Mouse (Mus musculus): Measurements from ENCODE around the gene Gm2016. TPM values are rescaled to one million over a fixed set of nuclear protein-coding genes. Genes with fewer than 3 reads are reported as not detected.
"Not testable (repeated sequence)": the region's sequence is repeated elsewhere in the genome, so short reads cannot be mapped to it uniquely, and the experiment has no call there.

Gm2016 gene
- polyA plus RNA-seq (2015; fragmentation: Nextera tagmentation; extraction: Ambion mirVana) = 0.13 TPM in 1 of 2 replicates, not detected in the other

DNA sequence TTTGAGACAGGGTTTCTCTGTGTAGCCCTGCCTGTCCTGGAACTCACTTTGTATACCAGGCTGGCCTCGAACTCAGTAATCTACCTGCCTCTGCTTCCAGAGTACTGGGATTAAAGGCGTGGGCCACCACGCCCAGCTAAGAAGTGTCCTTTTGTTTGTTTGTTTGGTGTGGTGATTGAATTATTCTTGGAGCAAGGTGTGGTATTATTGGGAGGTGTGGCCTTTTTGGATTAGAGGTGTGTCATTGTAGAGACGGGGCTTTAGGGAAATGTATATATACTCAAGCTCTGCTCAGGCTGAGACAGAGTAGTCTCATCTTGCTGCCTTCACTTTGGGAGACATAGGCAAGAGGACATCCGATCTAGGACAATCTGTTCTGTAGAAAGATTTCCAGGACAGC, at the start of gene Gm2016:
Gene Gm2016, plus strand, starts transcription at position 301 of the 400 bp plus-strand sequence.
- H3K27me3 ChIP-seq (ENCODE audit: insufficient read depth, low read length); H3K9ac ChIP-seq (replicated peaks; ENCODE audit: low read length); H3K36me3 ChIP-seq (ENCODE audit: insufficient read depth, low read length); H3K9me3 ChIP-seq (ENCODE audit: low read length); H3K4me3 ChIP-seq (ENCODE audit: low read length); ATAC-seq (ENCODE audit: low FRiP score, low TSS enrichment); H3K4me2 ChIP-seq (replicated peaks; ENCODE audit: low read depth, low read length); H3K4me1 ChIP-seq (ENCODE audit: insufficient read depth, low read length); H3K27ac ChIP-seq (ENCODE audit: low read length): not testable (repeated sequence)
- WGBS = 80% methylated on average over 5 of the region's 5 CpGs

- H3K36me3 ChIP-seq (ENCODE audit: insufficient read depth, low read length); H3K27me3 ChIP-seq (ENCODE audit: insufficient read depth, low read length); H3K4me2 ChIP-seq (replicated peaks; ENCODE audit: low read depth, low read length); H3K9ac ChIP-seq (replicated peaks; ENCODE audit: low read length); H3K27ac ChIP-seq (ENCODE audit: low read length); H3K4me3 ChIP-seq (ENCODE audit: low read length); H3K4me1 ChIP-seq (ENCODE audit: insufficient read depth, low read length); H3K9me3 ChIP-seq (ENCODE audit: low read length); ATAC-seq (ENCODE audit: low FRiP score, low TSS enrichment): not testable (repeated sequence)
- WGBS = 85% methylated on average over 1 of the region's 2 CpGs
Observed at GRCm38 (mm10) chr12:87842239-87842638, 31.6 kb upstream of the Gm2016 start, which contains the start of gene Gm2001. Gene Gm2001, minus strand, starts transcription at chr12:87842339.

DNA sequence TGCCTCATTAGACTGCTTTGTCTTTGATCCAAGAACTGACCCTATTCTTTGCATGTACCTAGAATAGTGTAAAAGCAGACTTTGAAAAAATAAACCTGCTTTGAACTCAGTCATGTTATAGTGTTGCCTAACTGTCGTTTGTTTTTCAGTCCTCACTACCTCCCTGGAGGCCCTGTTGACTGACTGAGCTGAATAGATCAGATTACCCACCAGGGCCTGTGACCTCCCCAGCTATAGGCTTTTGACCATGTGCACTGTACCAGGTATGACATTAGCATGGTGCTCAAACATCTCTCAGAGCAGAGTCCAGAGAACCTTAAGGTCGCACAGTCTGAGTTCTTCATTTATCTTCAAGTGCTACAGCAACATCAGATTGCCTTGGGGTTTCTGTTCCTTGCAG, 23.2 kb upstream of the Gm2016 start:
- not testable (repeated sequence) for H3K27me3 ChIP-seq (ENCODE audit: insufficient read depth, low read length); H3K4me3 ChIP-seq (ENCODE audit: low read length); H3K4me1 ChIP-seq (ENCODE audit: insufficient read depth, low read length); H3K9me3 ChIP-seq (ENCODE audit: low read length); H3K27ac ChIP-seq (ENCODE audit: low read length); H3K4me2 ChIP-seq (replicated peaks; ENCODE audit: low read depth, low read length); H3K9ac ChIP-seq (replicated peaks; ENCODE audit: low read length); ATAC-seq (ENCODE audit: low FRiP score, low TSS enrichment); H3K36me3 ChIP-seq (ENCODE audit: insufficient read depth, low read length)
- WGBS = no CpG with 5 or more reads among the region's 2 CpGs

DNA sequence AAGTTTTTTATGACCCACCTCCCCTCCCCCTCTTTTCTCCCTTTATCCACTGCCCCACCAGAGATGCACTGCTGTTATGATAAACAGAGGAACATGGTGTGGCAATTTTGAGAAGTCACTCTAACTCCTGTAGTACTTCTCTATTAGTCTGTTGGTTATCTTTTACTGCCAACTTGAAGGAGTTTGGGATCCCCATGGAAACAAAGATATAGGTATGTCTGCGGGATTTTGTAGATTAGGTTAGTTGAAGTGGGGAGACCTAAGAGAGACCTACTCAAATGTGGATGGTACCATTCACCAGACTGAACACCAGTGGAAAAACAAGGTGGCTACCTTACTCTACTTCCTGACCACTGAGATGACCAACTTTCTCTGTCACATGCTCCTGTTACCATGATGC, 17.8 kb upstream of the Gm2016 start:
- not testable (repeated sequence) for H3K9ac ChIP-seq (replicated peaks; ENCODE audit: low read length); H3K36me3 ChIP-seq (ENCODE audit: insufficient read depth, low read length); H3K9me3 ChIP-seq (ENCODE audit: low read length); H3K4me3 ChIP-seq (ENCODE audit: low read length); ATAC-seq (ENCODE audit: low FRiP score, low TSS enrichment); H3K27me3 ChIP-seq (ENCODE audit: insufficient read depth, low read length); H3K4me2 ChIP-seq (replicated peaks; ENCODE audit: low read depth, low read length); H3K27ac ChIP-seq (ENCODE audit: low read length); H3K4me1 ChIP-seq (ENCODE audit: insufficient read depth, low read length)
- WGBS = 77% methylated on average over 1 of the region's 1 CpGs

- 86% methylated on average over 23 of the region's 23 CpGs for WGBS
- H3K9ac ChIP-seq (replicated peaks; ENCODE audit: low read length); ATAC-seq (ENCODE audit: low FRiP score, low TSS enrichment); H3K4me2 ChIP-seq (replicated peaks; ENCODE audit: low read depth, low read length); H3K9me3 ChIP-seq (ENCODE audit: low read length); H3K4me1 ChIP-seq (ENCODE audit: insufficient read depth, low read length); H3K4me3 ChIP-seq (ENCODE audit: low read length); H3K27me3 ChIP-seq (ENCODE audit: insufficient read depth, low read length); H3K27ac ChIP-seq (ENCODE audit: low read length); H3K36me3 ChIP-seq (ENCODE audit: insufficient read depth, low read length): not testable (repeated sequence)
Observed at GRCm38 (mm10) chr12:87861740-87862692, 11.9 kb upstream of the Gm2016 start.

DNA sequence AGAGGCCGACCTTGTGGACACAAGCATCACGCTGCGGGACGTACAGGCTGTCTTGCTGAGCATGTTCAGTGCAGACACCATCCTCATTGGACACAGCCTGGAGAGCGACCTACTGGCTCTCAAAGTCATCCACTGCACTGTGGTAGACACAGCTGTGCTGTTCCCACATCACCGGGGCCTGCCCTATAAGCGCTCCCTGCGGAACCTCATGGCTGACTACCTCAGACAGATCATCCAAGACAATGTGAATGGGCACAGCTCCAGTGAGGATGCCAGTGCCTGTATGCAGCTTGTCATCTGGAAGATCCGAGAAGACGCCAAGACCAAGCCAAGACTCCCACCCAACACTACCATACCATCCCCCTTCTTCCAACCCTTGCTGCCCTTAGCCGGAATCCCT, 10.2 kb upstream of the Gm2016 start:
- not testable (repeated sequence) for H3K36me3 ChIP-seq (ENCODE audit: insufficient read depth, low read length); H3K4me1 ChIP-seq (ENCODE audit: insufficient read depth, low read length); H3K9me3 ChIP-seq (ENCODE audit: low read length); H3K27me3 ChIP-seq (ENCODE audit: insufficient read depth, low read length); H3K4me3 ChIP-seq (ENCODE audit: low read length); H3K4me2 ChIP-seq (replicated peaks; ENCODE audit: low read depth, low read length); ATAC-seq (ENCODE audit: low FRiP score, low TSS enrichment); H3K27ac ChIP-seq (ENCODE audit: low read length); H3K9ac ChIP-seq (replicated peaks; ENCODE audit: low read length)
- 89% methylated on average over 10 of the region's 11 CpGs for WGBS

- not testable (repeated sequence) for ATAC-seq (ENCODE audit: low FRiP score, low TSS enrichment); H3K4me2 ChIP-seq (replicated peaks; ENCODE audit: low read depth, low read length); H3K9ac ChIP-seq (replicated peaks; ENCODE audit: low read length); H3K4me1 ChIP-seq (ENCODE audit: insufficient read depth, low read length); H3K27ac ChIP-seq (ENCODE audit: low read length); H3K4me3 ChIP-seq (ENCODE audit: low read length); H3K27me3 ChIP-seq (ENCODE audit: insufficient read depth, low read length); H3K9me3 ChIP-seq (ENCODE audit: low read length); H3K36me3 ChIP-seq (ENCODE audit: insufficient read depth, low read length)
- WGBS = 83% methylated on average over 2 of the region's 2 CpGs
Observed at GRCm38 (mm10) chr12:87864048-87864447, 9.8 kb upstream of the Gm2016 start.

GRCm38 (mm10) chr12:87895070-87895469, 21.2 kb downstream of the Gm2016 start, which contains the start of gene Gm2022:
Gene Gm2022, plus strand, starts transcription at chr12:87895370.
- not testable (repeated sequence) for H3K36me3 ChIP-seq (ENCODE audit: insufficient read depth, low read length); H3K4me3 ChIP-seq (ENCODE audit: low read length); H3K9ac ChIP-seq (replicated peaks; ENCODE audit: low read length); H3K9me3 ChIP-seq (ENCODE audit: low read length); H3K27ac ChIP-seq (ENCODE audit: low read length); H3K27me3 ChIP-seq (ENCODE audit: insufficient read depth, low read length); ATAC-seq (ENCODE audit: low FRiP score, low TSS enrichment); H3K4me1 ChIP-seq (ENCODE audit: insufficient read depth, low read length); H3K4me2 ChIP-seq (replicated peaks; ENCODE audit: low read depth, low read length)
- WGBS = 100% methylated on average over 1 of the region's 1 CpGs

GRCm38 (mm10) chr12:87919721-87920120, 45.8 kb downstream of the Gm2016 start, which contains the start of gene Gm2035:
Gene Gm2035, minus strand, starts transcription at chr12:87919857.
- not testable (repeated sequence) for H3K27ac ChIP-seq (ENCODE audit: low read length); ATAC-seq (ENCODE audit: low FRiP score, low TSS enrichment); H3K4me2 ChIP-seq (replicated peaks; ENCODE audit: low read depth, low read length); H3K9ac ChIP-seq (replicated peaks; ENCODE audit: low read length); H3K4me1 ChIP-seq (ENCODE audit: insufficient read depth, low read length); H3K36me3 ChIP-seq (ENCODE audit: insufficient read depth, low read length); H3K4me3 ChIP-seq (ENCODE audit: low read length); H3K27me3 ChIP-seq (ENCODE audit: insufficient read depth, low read length); H3K9me3 ChIP-seq (ENCODE audit: low read length)
- 87% methylated on average over 2 of the region's 2 CpGs for WGBS
